Mouse (Mus musculus) G1E-ER4 (cell line): ENCODE measurements around the gene Dmwd. TPM values are rescaled to one million over a fixed set of nuclear protein-coding genes. Genes with fewer than 3 reads are reported as not detected.

ENCODE experiments used
- GATA1 ChIP-seq: IDR thresholded peaks from one replicate; pipeline ENCODE4 v1.8.0; 2012; ENCODE audit warnings: low read length, inconsistent platforms
- polyA plus RNA-seq: library from polyadenylated mRNA; stranded (reverse); fragments of >175 nt; gene quantifications from 2 replicates; pipeline ENCODE4 v1.2.3, GENCODE M21; 2012

The Dmwd gene
- polyA plus RNA-seq, 1 experiment, result 197 TPM

- no peak for TF ChIP-seq GATA1
These were observed 9.5 kb downstream of the Dmwd start for GRCm38 (mm10) chr7:19085495-19085894.

GRCm38 (mm10) chr7:19086042-19086441, 10.0 kb downstream of the Dmwd start:
- no peak for TF ChIP-seq GATA1

- no peak for TF ChIP-seq GATA1
These were observed 10.7 kb downstream of the Dmwd start for GRCm38 (mm10) chr7:19086760-19087159.

- no peak for TF ChIP-seq GATA1
These were observed 12.8 kb downstream of the Dmwd start for GRCm38 (mm10) chr7:19088813-19089212.

GRCm38 (mm10) chr7:19091913-19092312, 15.9 kb downstream of the Dmwd start:
- no peak for TF ChIP-seq GATA1

GRCm38 (mm10) chr7:19092381-19093173, 16.6 kb downstream of the Dmwd start:
- no peak for TF ChIP-seq GATA1

- TF ChIP-seq GATA1, result no peak
These were observed 17.1 kb downstream of the Dmwd start for GRCm38 (mm10) chr7:19093174-19093521.

GRCm38 (mm10) chr7:19093537-19094385, 17.7 kb downstream of the Dmwd start:
- TF ChIP-seq GATA1, result no peak

- TF ChIP-seq GATA1, result no peak
These were observed 18.4 kb downstream of the Dmwd start, which contains the start of gene Six5 for GRCm38 (mm10) chr7:19094471-19094825. TSS of gene Six5 (plus strand) at chr7:19094594.

- TF ChIP-seq GATA1, result no peak
These were observed 19.1 kb downstream of the Dmwd start for GRCm38 (mm10) chr7:19094826-19095750.

GRCm38 (mm10) chr7:19095751-19096110, 19.7 kb downstream of the Dmwd start:
- TF ChIP-seq GATA1, result no peak

- no peak for TF ChIP-seq GATA1
These were observed 20.5 kb downstream of the Dmwd start for GRCm38 (mm10) chr7:19096421-19096976.

- no peak for TF ChIP-seq GATA1
These were observed 21.2 kb downstream of the Dmwd start for GRCm38 (mm10) chr7:19097217-19097616.

- no peak for TF ChIP-seq GATA1
These were observed 21.8 kb downstream of the Dmwd start for GRCm38 (mm10) chr7:19097863-19098262.

GRCm38 (mm10) chr7:19098811-19099210, 22.8 kb downstream of the Dmwd start:
- TF ChIP-seq GATA1, result no peak
